Mouse (Mus musculus) gastrocnemius, adult 2 months (tissue): ENCODE measurements around the gene Strip1. TPM values are rescaled to one million over a fixed set of nuclear protein-coding genes. Genes with fewer than 3 reads are reported as not detected.

Source experiments
- DNase-seq: peaks from one replicate; pipeline ENCODE4 v3.0.0; 2022
- H3K27ac ChIP-seq: fragments of 200-600 bp; 2 replicates; pipeline ENCODE4 v1.8.1; 2022; ENCODE audit warnings: mild to moderate bottlenecking
- H3K4me3 ChIP-seq: fragments of 200-600 bp; 2 replicates; pipeline ENCODE4 v1.8.1; 2022; ENCODE audit warnings: mild to moderate bottlenecking, moderate library complexity
- CTCF ChIP-seq: fragments of 200-600 bp; IDR thresholded peaks from 2 replicates; pipeline ENCODE4 v1.8.1; 2022; ENCODE audit warnings: antibody characterized with exemption, mild to moderate bottlenecking, moderate library complexity
- intact Hi-C: fragments of 180-260 bp; cut with DNase I; formaldehyde crosslinking; loops from one replicate; pipeline ENCODE4 v1.15.1; 2025
- total RNA-seq, 2 experiments: library from RNA; stranded (reverse); gene quantifications; 2 replicates each; pipeline ENCODE4 v1.2.3; 2021

Gene Strip1
- total RNA-seq, 2 experiments from 2014 or later, result 16.6 to 20.4 TPM

DNA sequence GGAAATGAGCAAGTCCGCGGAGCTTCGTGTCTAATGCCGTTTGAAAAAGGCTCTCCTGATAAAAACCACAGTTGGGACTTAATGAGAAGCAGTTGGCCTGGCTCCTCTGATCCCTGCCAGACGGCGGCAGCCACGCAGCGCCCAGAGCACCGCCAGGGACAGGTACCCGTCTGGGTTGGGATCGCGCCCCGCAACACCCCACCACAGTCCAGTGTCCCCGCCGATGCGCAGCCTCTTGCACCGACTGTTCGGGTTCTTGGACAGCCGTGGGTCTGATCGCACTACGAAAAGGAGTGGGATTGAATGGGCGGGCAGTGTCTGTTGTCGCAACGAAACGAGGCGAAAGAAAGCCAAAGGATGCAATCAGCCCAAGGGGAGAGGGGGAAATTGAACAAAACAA is 34.9 kb downstream of the Strip1 start:
- no peak overlapping the region for H3K27ac ChIP-seq
- TF ChIP-seq CTCF, result no peak
- intact Hi-C loops, result no loop called here
- DNase-seq, result peak; percentile 23
- peak overlapping the region; percentile 19; the same call in 1 of the 2 replicates for H3K4me3 ChIP-seq

DNA sequence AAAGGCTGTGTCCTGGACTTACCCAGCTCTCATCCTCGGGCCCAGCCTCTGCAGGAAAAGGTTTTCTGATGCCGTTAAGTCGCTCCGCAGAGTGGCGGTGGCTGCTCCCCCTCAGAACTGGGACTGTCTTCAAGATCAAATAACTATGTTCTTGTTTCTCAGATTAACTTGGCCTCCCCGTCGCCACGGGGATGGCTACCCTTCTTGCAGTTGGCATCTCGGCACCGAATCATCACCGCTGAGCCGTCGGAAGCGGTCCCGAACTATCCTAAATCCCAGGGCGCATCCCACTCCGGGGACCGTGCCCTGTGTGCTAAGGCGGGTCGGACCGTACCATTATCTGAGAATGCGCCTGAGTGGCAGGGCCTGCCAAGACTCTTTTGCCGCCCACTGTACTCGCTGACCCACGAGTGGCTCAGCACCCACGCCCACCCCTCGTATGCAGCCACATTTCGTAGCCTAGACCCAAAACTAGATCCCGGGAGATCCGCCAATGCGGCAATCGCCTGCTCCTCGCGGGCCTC is 35.5 kb downstream of the Strip1 start:
- no peak for TF ChIP-seq CTCF
- peak; percentile 30 for DNase-seq
- no peak overlapping the region for H3K27ac ChIP-seq
- peak overlapping the region; percentile 61 for H3K4me3 ChIP-seq
- intact Hi-C loops, result no loop called here

DNA sequence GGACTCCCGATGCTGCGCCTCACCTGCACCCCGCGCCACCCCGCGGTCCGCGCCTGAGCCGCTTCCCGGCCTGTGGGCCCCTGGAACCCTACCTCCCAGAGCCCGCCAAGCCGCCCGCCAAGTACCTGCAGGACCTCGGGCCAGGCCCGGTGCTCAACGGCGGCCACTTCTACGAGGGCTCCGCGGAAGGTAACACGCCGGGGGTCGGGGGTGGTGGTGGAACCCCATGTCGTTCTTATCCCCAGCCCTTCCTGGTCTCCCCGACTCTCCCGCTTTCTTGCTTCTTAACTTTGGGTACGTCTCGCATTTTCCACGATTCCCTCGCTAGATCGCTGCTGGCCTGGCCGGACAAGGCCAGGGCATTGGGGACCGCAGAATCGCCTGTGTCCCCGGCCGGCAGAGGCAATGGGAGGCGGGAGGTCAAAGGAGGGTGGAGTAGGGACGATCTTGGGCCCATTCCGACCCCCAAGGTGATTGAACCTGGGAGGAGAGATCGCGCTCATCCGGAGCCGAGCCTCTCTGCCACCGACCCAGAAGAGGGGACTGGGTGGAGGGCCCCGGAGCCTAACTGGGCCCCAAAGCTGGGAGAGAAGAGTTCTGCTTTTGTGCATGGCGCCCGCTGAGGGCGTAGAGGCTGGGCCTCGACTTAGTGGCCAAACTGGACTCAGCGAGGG is 36.1 kb downstream of the Strip1 start:
- Histone ChIP-seq H3K4me3 (peak overlapping the region; percentile 61), H3K27ac (no peak overlapping the region)
- intact Hi-C loops, result no loop called here
- no peak for TF ChIP-seq CTCF
- DNase-seq, result no peak

DNA sequence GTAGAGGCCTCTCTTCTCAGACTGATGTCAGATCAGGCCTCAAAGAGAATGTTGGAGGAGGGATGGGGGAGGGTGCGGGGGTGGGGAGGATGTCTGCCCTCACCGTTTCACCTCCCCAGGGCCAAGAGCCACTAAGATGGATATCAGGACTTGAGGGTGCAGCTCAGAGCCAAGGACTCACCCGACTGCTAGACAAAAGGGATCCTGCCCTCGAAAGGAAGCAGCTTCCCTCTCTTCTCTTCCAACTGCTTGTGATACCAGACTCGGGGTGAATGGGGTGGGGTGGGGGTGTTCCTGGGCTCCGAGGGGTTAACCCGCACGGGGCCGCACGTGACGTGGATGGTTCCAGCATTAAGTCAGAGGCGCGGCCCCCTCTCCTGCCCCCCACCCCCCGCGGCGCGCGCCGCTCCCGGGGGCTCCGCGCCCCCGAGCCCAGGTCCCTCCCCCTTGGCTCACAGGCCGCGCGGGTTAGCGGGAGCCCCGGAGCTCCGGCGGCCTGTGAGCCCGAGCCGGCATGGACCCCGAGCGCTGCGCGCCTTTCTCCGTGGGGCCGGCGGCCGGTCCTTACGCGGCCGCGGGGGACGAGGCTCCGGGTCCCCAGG is 36.7 kb downstream of the Strip1 start, which contains the start of gene Alx3:
Gene Alx3 (plus strand): TSS at position 370 of the 602 bp plus-strand sequence.
- peak within 1 kb of the TSS; percentile 61 for H3K4me3 ChIP-seq
- H3K27ac ChIP-seq, result no peak within 1 kb of the TSS
- no peak for TF ChIP-seq CTCF
- intact Hi-C loops, result no loop called here
- peak; percentile 21 for DNase-seq

DNA sequence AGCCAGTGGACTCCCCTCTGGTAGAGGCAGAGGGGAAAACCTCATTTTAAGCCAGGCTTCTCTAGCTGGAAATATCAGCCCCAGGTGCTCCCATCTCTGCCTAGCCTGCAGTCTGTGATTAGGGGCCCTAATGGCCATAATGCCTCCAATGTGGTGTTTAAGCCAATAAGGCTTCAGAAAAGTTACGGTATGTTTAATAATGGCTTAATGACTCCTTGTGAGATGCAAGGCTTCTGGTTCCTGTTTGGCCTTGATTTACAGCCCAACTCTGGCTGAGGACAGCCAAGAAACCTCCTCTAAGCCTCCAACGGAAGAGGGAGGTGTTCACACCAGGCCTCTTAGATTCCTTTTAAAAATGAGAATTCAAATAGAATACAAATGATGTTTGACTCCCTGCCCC is 37.9 kb downstream of the Strip1 start:
- Histone ChIP-seq H3K27ac (no peak overlapping the region), H3K4me3 (no peak overlapping the region)
- no peak for TF ChIP-seq CTCF
- peak; percentile 0 for DNase-seq
- intact Hi-C loops, result no loop called here

DNA sequence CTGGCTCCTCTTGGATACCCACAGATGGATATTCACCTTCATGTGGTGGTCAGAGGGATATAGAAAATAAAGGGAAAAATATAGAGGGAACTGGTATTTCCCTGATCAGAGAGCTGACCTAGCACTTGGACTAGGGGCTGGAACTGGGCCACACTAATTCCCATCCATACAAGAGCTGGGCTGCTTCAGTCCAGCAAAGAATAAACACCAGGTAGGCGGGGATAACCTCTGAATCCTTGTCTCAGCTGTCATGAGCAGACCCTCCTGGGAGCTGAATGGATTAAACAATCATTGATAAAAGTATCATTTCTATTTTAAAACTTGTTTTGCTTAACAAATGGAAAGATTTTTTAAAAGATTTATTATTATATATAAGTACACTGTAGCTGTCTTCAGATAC is 39.9 kb downstream of the Strip1 start:
- Histone ChIP-seq H3K27ac (no peak overlapping the region), H3K4me3 (no peak overlapping the region)
- intact Hi-C loops, result no loop called here
- peak; percentile 1 for DNase-seq
- no peak for TF ChIP-seq CTCF

DNA sequence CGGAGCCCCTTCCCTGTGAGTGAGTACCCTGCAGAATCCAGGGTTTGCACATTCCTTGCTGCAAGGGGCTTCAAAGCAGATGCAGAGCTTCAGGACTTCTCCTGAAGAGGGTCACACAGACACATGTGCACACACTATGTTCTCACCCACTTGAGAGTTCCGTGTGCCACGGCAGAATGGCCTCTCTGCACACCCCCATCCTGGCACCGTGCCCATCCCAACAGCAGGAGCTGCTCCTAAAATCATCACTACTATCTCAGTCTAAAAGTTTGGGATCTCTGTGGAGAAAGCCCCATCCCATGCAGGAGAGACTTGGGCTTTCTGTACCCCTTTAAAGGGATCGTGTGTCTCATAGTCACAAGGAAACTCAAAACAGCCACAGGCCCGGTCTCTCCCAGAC is 45.0 kb downstream of the Strip1 start:
- intact Hi-C loops, result no loop called here
- no peak overlapping the region for H3K27ac ChIP-seq
- peak; percentile 15 for DNase-seq
- no peak for TF ChIP-seq CTCF
- H3K4me3 ChIP-seq, result no peak overlapping the region

DNA sequence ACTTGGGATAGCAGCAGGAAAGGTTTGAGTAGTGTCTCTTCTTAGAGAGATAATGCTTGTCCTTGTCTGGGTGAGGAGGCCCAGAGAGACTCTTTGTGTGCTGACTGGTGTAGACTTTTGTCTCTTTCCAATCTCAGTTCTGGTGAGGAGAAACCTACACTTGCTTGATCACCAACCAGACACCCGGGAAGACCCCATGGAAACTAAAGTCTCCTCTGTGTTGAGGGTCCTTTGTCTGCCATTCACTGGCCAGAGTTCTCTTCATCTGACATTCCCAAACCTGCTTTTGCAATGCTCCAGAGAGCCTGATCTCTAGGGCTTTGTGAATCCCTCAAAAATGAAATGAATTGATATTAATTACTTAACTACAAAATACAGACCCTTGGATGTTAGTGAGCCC is 47.6 kb downstream of the Strip1 start:
- intact Hi-C loops, result no loop called here
- no peak overlapping the region for H3K27ac ChIP-seq
- no peak overlapping the region for H3K4me3 ChIP-seq
- DNase-seq, result peak; percentile 3
- TF ChIP-seq CTCF, result no peak

DNA sequence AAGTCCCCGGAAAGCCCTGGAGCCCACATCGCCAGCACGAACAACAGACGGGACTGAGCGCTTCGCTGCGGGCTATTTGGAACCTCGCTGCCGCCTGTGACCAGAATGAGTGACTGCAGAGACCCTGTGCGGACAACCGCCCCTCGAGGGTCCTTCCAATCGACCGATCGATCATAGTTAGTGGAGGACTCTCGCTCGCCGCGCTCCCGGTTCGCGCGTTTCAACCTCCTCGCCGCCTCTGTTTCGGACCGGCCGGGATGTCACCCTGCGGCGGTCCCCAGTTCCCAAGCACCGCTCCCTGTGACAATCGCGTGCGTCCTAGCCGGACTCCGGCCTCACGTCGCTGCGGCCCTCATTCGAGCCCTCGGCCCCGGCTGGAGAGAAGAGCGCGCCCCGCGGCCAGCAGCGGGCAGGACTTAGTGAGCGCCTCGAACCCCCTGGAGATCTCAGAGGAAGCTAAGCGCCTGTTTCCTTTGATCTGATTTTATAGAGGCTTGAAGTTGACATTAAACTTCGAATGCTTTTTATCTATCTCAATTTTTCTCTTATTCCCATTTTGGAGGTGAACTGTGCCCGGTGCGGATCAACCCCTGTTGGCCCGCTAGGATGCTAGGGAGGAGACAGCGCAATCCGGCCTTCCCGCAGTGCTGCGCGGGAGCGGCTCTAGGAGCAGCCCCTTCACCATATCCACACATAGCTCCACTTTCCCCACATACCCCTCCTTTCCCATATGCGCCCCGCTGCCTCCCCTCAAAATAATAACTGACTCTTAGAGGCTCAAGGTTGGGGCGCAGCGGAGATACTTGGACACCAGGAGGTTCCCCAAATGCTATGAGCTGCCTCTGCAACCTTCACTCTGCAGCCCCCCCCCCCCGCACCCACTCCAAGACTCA is 48.4 kb downstream of the Strip1 start:
- TF ChIP-seq CTCF, result no peak
- Histone ChIP-seq H3K4me3 (peak overlapping the region; percentile 65), H3K27ac (no peak overlapping the region)
- intact Hi-C loops, result no loop called here
- peak; percentile 25 for DNase-seq

DNA sequence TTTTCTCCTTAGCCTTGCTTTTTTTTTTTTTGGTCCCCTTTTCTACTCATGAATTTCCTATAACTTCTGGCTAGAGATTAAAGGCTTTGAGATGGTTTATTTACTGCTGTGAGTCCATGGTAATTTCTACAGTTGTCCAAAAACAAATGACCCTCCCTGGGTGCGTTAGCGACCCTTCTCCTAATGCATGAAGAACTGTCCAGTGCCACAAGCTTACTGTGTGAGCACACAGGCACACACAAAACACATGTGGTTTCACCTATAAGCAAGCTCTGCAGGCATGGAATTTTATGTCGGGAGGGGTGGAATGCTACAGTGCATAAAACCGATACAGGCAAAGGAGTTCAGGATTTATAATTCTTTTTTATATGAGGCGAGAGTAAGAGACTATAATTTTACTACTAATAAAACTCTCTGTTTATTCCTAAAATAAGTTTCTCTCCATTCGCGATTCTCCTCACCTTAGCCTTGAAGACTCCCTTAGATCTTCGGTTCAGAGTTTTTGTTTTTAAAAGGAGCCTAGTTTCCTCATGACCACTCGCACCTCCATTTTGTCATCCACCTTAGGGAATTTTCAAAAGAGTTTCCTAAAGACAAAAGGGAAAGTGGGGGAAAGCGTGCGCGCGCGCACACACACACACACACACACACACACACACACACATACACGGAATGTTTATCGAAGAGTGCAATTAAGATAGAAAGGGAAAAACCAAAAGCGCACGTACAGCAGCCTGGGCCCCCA is 49.2 kb downstream of the Strip1 start:
- Histone ChIP-seq H3K4me3 (peak overlapping the region; percentile 65), H3K27ac (no peak overlapping the region)
- intact Hi-C loops, result no loop called here
- peak; percentile 1 for DNase-seq
- TF ChIP-seq CTCF, result no peak

DNA sequence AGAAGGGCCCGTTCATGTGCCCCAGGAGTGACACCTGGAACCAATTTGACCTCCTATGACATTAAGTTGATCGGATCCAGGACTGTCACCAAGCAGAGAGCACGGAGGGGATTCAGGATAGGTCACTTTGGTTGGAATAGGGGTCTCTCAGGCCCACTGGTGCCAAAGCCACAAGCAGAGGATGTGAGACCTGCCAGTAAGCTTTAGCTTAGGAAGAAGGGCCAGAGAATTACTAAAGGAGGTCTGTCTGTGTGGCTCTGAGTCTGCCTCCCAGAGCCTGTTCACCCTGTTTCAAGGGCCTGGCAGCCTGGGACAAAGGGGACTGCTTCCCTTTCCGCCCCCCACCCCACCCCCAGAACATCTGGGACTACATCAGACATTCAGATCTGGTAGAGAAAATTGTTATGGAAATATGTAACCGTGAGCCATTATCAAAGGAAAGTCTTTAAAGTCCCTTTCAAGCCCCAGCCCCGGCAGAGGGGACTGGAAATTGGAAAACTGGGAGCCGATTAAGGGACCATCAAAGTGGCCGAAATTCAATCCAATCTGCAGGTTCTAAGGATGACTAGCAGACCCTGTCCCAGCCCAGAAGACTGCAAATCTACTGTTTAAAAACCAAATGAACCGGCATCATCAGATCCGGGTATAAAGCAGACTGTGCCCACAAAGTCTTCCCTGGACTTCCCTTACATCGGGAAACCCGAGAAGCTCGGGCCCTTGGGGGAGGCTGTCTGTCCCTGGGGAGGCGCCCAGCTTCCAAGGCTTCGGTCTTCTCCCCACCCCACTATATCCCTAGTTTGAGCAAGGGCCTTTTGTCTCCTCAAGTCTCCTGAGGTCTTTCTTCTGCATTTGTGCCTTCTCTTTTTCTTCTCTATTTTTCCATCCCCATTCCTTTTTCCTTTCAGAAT is 50.1 kb downstream of the Strip1 start:
- intact Hi-C loops, result no loop called here
- peak; percentile 11 for DNase-seq

More for the DNA sequence above, 50.1 kb downstream of the Strip1 start:
- Histone ChIP-seq H3K27ac (no peak overlapping the region), H3K4me3 (no peak overlapping the region)
- no peak for TF ChIP-seq CTCF
